Mouse (Mus musculus) testis, adult 2 months (tissue): Measurements from ENCODE around the gene Usf3. TPM values are rescaled to one million over a fixed set of nuclear protein-coding genes. Genes with fewer than 3 reads are reported as not detected.

Experiments used
- H3K27ac ChIP-seq: fragments of 200-500 bp; 2 replicates; pipeline ENCODE4 v1.5.1; 2012; ENCODE audit warnings: low read depth, low read length; ENCODE audit not compliant: control insufficient read depth, insufficient read depth
- H3K27me3 ChIP-seq: fragments of 200-500 bp; 2 replicates; pipeline ENCODE4 v1.6.1; 2012; ENCODE audit warnings: mild to moderate bottlenecking, low read length, moderate library complexity; ENCODE audit not compliant: control insufficient read depth, insufficient read depth
- H3K36me3 ChIP-seq: fragments of 200-500 bp; 2 replicates; pipeline ENCODE4 v1.6.1; 2012; ENCODE audit warnings: mild to moderate bottlenecking, low read length; ENCODE audit not compliant: control insufficient read depth, insufficient read depth
- H3K4me1 ChIP-seq: fragments of 200-500 bp; 2 replicates; pipeline ENCODE4 v1.6.1; 2012; ENCODE audit warnings: low read length; ENCODE audit not compliant: control insufficient read depth, insufficient read depth
- H3K4me3 ChIP-seq: fragments of 200-500 bp; 2 replicates; pipeline ENCODE4 v1.5.1; 2012; ENCODE audit warnings: low read depth, mild to moderate bottlenecking, low read length, moderate library complexity, mixed read lengths; ENCODE audit not compliant: control insufficient read depth
- CTCF ChIP-seq: fragments of 200-500 bp; IDR thresholded peaks from 2 replicates; pipeline ENCODE4 v1.5.1; 2012; ENCODE audit warnings: low read depth, mild to moderate bottlenecking, inconsistent platforms, low read length, moderate library complexity; ENCODE audit not compliant: control insufficient read depth, insufficient read depth, insufficient replicate concordance
- POLR2A ChIP-seq: fragments of 200-500 bp; IDR thresholded peaks from 2 replicates; pipeline ENCODE4 v1.6.1; 2012; ENCODE audit warnings: low read depth, mild to moderate bottlenecking, inconsistent platforms, low read length, moderate library complexity; ENCODE audit not compliant: control insufficient read depth
- polyA plus RNA-seq: library from polyadenylated mRNA; depleted of rRNA; stranded (reverse); fragments of >200 nt; gene quantifications from 2 replicates; pipeline ENCODE4 v1.2.3, GENCODE M21; 2012

The Usf3 gene
- polyA plus RNA-seq, 1 experiment, result 3.9 TPM

DNA sequence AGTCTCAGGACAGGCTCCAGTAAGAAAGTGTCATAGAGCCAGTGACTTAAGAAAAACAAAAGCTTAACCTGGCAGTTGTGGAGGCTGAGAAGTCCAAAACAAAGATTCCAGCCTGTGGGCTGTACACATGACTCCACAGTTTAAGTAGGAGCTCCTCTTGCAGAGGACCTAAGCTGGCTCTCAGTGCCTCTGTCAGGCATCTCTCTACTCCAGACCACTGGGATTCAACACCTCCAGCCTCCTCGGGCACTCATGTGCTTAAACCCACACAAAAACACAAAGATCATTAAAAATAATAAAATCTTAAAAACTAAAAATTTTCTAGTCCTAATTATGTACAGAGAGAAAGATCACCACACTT is 38.0 kb downstream of the Usf3 start:
- no peak overlapping the region for H3K4me3 ChIP-seq
- no peak overlapping the region for H3K27ac ChIP-seq
- H3K4me1 ChIP-seq, result no peaks in the 10 kb centered on the region
- no peaks in the 10 kb centered on the region for H3K36me3 ChIP-seq
- H3K27me3 ChIP-seq, result no peaks in the 10 kb centered on the region
- TF ChIP-seq CTCF (no peak), POLR2A (no peak)

DNA sequence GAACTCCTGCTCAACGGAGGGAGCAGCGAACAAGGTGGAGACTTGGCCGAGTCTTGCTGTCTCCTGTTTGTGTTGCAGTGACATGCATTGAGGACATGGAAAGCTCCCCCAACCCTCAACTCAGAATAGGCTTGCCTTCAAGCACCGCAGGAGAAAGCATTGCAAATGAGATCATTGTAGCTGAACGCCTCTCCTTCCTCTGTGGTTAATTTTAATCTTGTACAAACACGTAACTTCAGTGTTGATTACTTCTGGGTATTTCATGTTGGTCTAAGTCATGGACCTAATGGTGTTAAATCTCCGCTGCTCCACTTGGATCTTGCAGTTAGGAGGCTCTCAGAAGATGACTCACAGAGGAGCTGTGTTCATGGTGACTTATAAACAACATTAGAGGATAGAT is 39.7 kb downstream of the Usf3 start:
- H3K36me3 ChIP-seq, result no peaks in the 10 kb centered on the region
- TF ChIP-seq CTCF, result no peak
- TF ChIP-seq POLR2A, result no peak
- H3K4me1 ChIP-seq, result no peaks in the 10 kb centered on the region
- H3K27me3 ChIP-seq, result no peaks in the 10 kb centered on the region
- H3K4me3 ChIP-seq, result no peak overlapping the region
- no peak overlapping the region for H3K27ac ChIP-seq

DNA sequence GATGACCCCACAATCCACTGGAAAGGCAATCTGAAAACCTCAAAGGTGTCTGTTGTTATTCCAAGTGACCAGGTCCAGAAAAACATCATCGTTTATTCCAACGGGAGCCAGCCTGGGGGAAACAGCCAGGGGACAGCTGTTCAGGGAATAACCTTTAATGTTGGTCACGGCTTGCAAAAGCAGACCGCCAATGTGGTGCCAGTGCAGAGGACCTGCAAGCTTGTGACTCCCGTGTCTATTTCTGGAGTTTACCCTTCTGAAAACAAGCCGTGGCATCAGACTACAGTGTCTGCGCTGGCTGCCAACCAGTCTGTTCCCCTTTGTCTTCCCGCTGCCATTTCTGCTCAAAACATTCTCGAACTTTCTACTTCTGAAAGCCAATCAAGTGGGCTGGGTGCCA is 42.5 kb downstream of the Usf3 start:
- no peak overlapping the region for H3K27ac ChIP-seq
- no peaks in the 10 kb centered on the region for H3K36me3 ChIP-seq
- no peak for TF ChIP-seq CTCF
- TF ChIP-seq POLR2A, result no peak
- no peaks in the 10 kb centered on the region for H3K4me1 ChIP-seq
- H3K4me3 ChIP-seq, result no peak overlapping the region
- no peaks in the 10 kb centered on the region for H3K27me3 ChIP-seq

DNA sequence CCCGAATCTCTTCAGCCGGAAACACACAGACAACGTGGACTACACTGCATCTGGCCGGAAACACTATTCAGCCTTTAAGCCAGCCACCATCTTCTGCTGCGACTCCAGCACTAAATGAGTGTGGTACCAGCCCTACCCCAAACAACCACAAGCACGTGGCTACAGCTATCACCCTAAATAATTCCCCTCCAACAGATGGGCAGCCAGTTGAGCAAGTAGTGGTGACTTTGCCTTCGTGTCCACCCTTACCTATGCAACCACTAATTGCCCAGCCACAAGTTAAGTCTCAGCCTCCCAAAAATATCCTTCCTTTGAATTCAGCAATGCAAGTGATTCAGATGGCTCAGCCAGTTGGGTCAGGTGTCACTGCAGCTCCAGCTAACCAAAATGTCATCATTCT is 43.4 kb downstream of the Usf3 start:
- H3K27ac ChIP-seq, result no peak overlapping the region
- no peaks in the 10 kb centered on the region for H3K36me3 ChIP-seq
- no peaks in the 10 kb centered on the region for H3K4me1 ChIP-seq
- TF ChIP-seq POLR2A (no peak), CTCF (no peak)
- peak overlapping the region; percentile 13; the same call in 1 of the 2 replicates for H3K4me3 ChIP-seq
- H3K27me3 ChIP-seq, result no peaks in the 10 kb centered on the region

DNA sequence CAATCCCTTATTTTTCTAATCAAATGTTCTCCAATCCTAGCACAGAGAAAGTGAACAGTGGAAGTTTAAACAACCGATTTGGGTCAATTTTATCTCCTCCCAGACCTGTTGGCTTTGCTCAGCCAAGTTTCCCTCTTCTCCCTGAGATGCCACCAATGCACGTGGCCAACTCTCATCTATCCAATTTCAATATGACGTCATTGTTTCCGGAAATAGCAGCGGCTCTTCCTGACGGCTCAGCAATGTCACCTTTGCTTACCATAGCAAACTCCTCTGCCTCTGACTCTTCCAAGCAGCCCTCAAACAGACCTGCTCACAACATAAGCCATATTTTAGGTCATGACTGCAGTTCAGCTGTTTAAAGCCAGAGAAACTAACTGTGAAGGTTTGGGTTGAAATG is 48.4 kb downstream of the Usf3 start:
- no peak for TF ChIP-seq POLR2A
- TF ChIP-seq CTCF, result no peak
- Histone ChIP-seq H3K4me1 (no peaks in the 10 kb centered on the region), H3K36me3 (no peaks in the 10 kb centered on the region), H3K27me3 (no peaks in the 10 kb centered on the region), H3K27ac (no peak overlapping the region), H3K4me3 (no peak overlapping the region)

DNA sequence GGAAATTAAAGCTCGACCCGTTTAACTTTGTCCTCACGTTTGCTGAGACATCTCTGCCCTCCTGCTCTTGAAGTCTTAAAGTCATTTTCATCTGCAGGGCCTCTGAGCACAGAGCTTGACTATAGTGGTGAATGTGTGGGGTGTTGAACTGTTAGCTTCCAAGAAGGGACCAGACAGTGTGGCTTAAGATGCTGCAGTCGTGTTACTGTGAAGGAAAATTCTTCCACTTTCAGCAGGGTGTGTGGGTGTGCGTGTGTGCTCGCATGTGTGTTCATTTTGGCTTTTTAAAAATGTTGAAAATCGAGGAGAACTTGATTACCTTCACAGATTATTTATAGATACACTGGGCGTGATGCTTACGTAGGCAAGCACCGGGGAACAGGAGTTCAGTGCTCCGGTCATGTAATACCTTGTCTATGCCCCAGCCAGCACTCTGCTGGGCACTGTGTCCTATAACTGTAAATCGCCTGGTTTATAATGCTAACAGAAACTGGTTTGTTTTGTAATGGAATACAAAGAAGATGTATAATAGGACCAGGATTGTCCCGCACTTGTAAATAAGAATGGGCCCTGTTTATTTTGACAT is 53.8 kb downstream of the Usf3 start:
- Histone ChIP-seq H3K27ac (no peak overlapping the region), H3K4me3 (no peak overlapping the region), H3K4me1 (no peaks in the 10 kb centered on the region), H3K27me3 (no peaks in the 10 kb centered on the region), H3K36me3 (no peaks in the 10 kb centered on the region)
- TF ChIP-seq POLR2A (no peak), CTCF (no peak)

DNA sequence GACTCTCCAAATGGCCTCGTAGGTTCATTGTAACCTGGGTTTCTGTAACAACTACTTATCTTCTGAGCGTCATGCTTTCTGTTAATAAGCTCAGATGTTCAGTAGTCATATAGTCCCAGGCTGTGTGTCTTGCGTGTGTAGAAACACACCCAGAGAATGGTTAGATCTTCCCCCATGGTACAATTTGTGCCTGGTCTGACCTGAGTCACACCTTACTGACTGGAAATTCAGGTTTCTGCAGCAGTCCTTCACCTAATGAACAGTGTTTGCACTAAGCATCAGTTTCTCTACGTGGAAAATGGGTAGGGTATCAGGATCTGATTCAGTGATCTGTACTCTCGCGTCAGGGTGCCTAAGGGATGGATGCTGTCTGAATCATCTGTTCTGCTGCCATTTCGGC is 60.0 kb downstream of the Usf3 start:
- Histone ChIP-seq H3K27me3 (no peaks in the 10 kb centered on the region), H3K27ac (no peak overlapping the region), H3K4me1 (no peaks in the 10 kb centered on the region), H3K4me3 (no peak overlapping the region), H3K36me3 (no peaks in the 10 kb centered on the region)
- TF ChIP-seq CTCF (no peak), POLR2A (no peak)

DNA sequence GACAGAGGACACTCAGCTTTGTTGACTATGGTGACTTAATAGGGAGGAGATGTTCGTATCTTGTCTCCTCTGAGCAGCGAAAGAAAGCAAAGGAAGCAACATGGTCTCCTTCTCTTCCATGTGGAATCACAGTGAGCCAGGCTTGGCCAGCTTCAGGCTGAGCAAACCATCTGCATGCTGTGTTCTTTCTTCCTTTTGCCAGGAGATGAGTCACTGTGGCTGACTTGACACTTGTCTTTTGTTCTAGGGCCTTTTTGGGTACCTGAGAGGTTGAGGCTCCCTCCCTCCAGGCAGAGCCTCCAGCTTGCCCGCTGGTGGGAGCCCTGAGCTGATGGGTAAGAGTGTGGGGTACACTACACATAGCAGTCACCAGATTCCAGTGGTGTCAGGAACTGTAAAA is 64.8 kb downstream of the Usf3 start:
- no peak for TF ChIP-seq CTCF
- TF ChIP-seq POLR2A, result no peak
- H3K27me3 ChIP-seq, result no peaks in the 10 kb centered on the region
- no peak overlapping the region for H3K4me3 ChIP-seq
- no peaks in the 10 kb centered on the region for H3K36me3 ChIP-seq
- no peak overlapping the region for H3K27ac ChIP-seq
- H3K4me1 ChIP-seq, result no peaks in the 10 kb centered on the region
